Mouse (Mus musculus): ENCODE results near the gene Vps50. TPM values are rescaled to one million over a fixed set of nuclear protein-coding genes. Genes with fewer than 3 reads are reported as not detected.
A peak's percentile ranks its signal among the peaks of the same experiment; 100 is the strongest.
"Not testable (repeated sequence)": the region's sequence is repeated elsewhere in the genome, so short reads cannot be mapped to it uniquely, and the experiment has no call there.

Gene Vps50
- polyA plus RNA-seq, 1 experiment from 2014 or later, result 48.7 TPM

DNA sequence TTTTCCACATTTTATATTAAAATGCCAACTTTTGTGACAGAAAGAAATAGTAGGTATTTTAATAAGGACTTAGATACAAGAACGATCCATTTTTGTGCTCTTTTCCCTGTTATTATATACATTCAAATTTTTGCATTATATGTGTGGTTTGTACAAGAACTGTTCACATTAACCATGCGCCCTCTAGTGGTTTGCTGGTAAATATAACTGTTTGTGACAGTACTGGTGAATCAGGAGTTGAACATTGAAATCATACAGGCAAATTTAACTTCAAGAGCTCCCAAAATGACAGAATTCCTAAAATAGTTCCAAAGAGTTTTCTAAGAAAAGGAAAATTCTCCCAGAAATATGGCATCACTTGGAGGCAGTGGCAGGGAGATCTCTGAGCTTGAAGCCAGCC, 2.0 kb upstream of the Vps50 start:
- Histone ChIP-seq H3K36me3 (no peaks in the 10 kb centered on the region), H3K4me3 (no peak overlapping the region), H3K27me3 (no peaks in the 10 kb centered on the region), H3K27ac (replicated peaks) (no peak overlapping the region), H3K4me2 (no peak overlapping the region), H3K9me3 (no peaks in the 10 kb centered on the region), H3K9ac (no peak overlapping the region), H3K4me1 (replicated peaks) (peaks cover 17% of the 10 kb centered on the region)
- no peak for ATAC-seq (ENCODE audit: low read depth)
- WGBS, result 5% methylated on average over 2 of the region's 2 CpGs

DNA sequence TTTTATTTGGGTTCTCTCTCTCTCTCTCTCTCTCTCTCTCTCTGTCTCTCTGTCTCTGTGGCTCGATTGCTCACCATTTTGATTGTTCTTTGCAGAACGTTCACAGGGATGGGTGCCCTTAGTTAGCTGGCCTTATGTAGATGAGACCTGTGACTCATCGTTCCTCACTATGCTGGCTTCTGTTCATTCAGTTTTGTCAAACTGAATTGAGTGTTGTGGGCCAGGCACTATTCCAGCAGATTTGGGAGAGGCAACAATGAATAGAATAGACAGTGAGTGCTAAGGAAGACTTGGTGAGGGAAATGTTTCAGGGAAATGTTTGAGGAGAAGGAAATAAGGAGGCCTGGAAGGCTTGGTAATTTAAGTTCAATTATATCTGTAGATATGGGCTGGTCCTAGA, 2.1 kb downstream of the Vps50 start:
- Histone ChIP-seq H3K4me1 (replicated peaks) (peaks cover 17% of the 10 kb centered on the region), H3K27ac (replicated peaks) (no peak overlapping the region), H3K27me3 (no peaks in the 10 kb centered on the region), H3K4me2 (no peak overlapping the region), H3K9ac (no peak overlapping the region), H3K9me3 (no peaks in the 10 kb centered on the region), H3K4me3 (no peak overlapping the region), H3K36me3 (no peaks in the 10 kb centered on the region)
- ATAC-seq (ENCODE audit: low read depth), result no peak
- 89% methylated on average over 3 of the region's 3 CpGs for WGBS

DNA sequence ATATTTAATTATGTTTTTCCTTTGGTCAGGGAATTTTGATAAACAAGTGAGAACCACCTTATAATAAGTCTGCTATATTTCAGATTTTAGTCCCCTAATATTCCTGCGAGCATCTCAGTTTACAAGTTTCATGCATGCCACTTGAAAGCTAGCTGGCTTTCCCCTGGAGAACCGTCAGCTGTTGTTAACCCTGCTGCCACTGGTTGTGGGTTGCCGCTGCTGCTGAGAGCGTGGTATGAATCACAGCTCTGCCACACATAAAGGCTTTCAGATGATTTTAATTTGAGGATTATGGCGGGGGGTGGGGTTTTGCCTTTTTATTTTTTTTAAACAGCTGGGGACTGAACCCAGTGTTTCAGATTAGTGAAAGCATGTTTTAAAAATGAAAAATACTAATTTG, 7.1 kb downstream of the Vps50 start:
- no peaks in the 10 kb centered on the region for H3K9me3 ChIP-seq
- no peak overlapping the region for H3K4me2 ChIP-seq
- H3K4me1 ChIP-seq (replicated peaks), result peaks cover 5% of the 10 kb centered on the region
- 68% methylated on average over 5 of the region's 5 CpGs for WGBS
- no peak overlapping the region for H3K27ac ChIP-seq (replicated peaks)
- H3K9ac ChIP-seq, result no peak overlapping the region
- H3K27me3 ChIP-seq, result no peaks in the 10 kb centered on the region
- ATAC-seq (ENCODE audit: low read depth), result no peak
- 0 out of 2 replicates have a peak, but pooled peaks cover 4% of the 10 kb centered on the region for H3K36me3 ChIP-seq
- no peak overlapping the region for H3K4me3 ChIP-seq

DNA sequence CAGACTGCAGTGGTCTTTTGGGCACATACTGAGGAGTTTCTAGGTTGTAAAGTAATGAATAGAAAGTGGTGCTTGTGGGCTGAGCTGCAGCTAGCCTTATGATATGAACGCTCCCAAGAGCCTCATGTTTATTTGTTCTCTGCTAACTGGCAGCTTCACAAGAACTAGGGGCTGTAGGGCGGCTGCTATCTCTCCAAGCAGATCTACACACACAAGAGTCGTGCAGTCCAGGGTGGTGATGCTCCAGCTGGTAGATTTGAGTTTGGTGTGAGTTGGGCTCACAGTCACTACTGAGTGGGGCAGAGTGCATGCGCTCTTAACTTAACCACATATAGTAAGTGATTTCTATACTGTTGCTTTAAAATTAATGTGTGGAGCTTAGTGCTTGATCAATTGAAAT, 8.9 kb downstream of the Vps50 start:
- no peak overlapping the region for H3K4me3 ChIP-seq
- no peaks in the 10 kb centered on the region for H3K27me3 ChIP-seq
- H3K9ac ChIP-seq, result no peak overlapping the region
- H3K36me3 ChIP-seq, result 0 out of 2 replicates have a peak, but pooled peaks cover 4% of the 10 kb centered on the region
- peaks cover 16% of the 10 kb centered on the region for H3K4me1 ChIP-seq (replicated peaks)
- H3K9me3 ChIP-seq, result no peaks in the 10 kb centered on the region
- H3K27ac ChIP-seq (replicated peaks), result no peak overlapping the region
- no peak for ATAC-seq (ENCODE audit: low read depth)
- H3K4me2 ChIP-seq, result no peak overlapping the region
- WGBS, result 90% methylated on average over 4 of the region's 4 CpGs

DNA sequence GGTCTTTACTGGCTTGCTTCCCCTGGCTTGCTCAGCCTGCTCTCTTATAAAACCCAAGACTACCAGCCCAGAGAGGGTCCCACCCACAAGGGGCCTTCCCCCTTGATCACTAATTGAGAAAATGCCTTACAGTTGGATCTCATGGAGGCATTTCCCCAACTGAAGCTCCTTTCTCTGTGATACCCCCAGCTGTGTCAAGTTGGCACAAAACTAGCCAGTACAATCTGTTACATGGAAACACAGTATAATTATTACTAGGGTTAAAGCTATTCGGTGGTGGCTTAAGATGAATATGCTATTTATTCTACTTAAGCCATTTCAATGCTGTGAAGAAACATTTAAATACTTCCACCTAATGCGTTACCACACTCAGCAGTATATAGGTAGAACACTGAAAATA, 10.0 kb downstream of the Vps50 start:
- H3K27ac ChIP-seq (replicated peaks); H3K27me3 ChIP-seq; H3K36me3 ChIP-seq; H3K4me2 ChIP-seq; H3K4me3 ChIP-seq; H3K9ac ChIP-seq; ATAC-seq (ENCODE audit: low read depth); H3K9me3 ChIP-seq: not testable (repeated sequence)
- H3K4me1 ChIP-seq (replicated peaks), result peaks cover 23% of the 10 kb centered on the region
- 85% methylated on average over 2 of the region's 2 CpGs for whole genome bisulfite sequencing

DNA sequence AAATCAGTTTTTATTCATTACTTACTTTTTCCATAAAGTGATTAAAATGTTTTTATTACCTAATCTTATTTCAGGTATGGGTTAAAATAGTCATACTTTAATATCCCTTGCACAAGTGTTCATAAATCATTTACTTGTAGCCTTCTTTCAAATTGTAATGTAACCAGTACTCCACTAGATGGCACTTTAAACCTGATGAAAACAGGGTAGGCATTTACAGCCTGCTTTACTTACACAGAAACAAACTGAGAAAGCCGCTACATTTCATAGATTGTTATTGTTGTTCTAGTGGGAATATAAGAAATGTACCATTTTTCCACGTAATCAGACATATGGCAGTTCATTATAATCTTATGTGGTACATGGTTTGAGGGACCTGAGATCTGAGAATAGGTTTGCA, 11.6 kb downstream of the Vps50 start:
- Histone ChIP-seq H3K4me3 (no peak overlapping the region), H3K27me3 (no peaks in the 10 kb centered on the region), H3K36me3 (0 out of 2 replicates have a peak, but pooled peaks cover 4% of the 10 kb centered on the region), H3K27ac (replicated peaks) (no peak overlapping the region), H3K9ac (no peak overlapping the region), H3K9me3 (no peaks in the 10 kb centered on the region), H3K4me2 (no peak overlapping the region), H3K4me1 (replicated peaks) (peaks cover 25% of the 10 kb centered on the region)
- 0 out of 2 replicates have a peak, but pooled peaks have one; percentile 9 for ATAC-seq (ENCODE audit: low read depth)
- 22% methylated on average over 2 of the region's 2 CpGs for WGBS

DNA sequence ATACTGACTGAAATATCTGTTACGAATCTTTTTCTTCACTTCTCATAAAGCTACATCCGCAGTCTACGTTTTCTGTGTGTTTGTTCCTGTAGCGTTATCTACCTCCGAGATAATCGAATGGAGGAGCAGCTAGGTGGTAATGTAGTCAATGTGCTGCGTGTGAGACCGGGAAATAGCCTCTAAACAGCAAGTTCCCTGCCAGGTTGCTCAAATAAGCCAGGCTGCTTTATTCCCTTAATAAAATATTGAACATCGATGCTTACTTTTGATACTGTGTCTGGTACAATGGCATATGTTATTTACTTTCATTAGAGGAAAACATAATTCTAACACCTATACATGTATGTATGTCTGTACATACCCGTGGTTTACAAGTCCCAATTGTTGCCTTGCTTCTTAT, 12.9 kb downstream of the Vps50 start:
- peak overlapping the region; percentile 54 for H3K9ac ChIP-seq
- 0 out of 2 replicates have a peak, but pooled peaks have one; percentile 15 for ATAC-seq (ENCODE audit: low read depth)
- H3K36me3 ChIP-seq, result 0 out of 2 replicates have a peak, but pooled peaks cover 3% of the 10 kb centered on the region
- no peaks in the 10 kb centered on the region for H3K9me3 ChIP-seq
- no peaks in the 10 kb centered on the region for H3K27me3 ChIP-seq
- peak overlapping the region; percentile 74 for H3K27ac ChIP-seq (replicated peaks)
- H3K4me2 ChIP-seq, result peak overlapping the region; percentile 35
- 68% methylated on average over 10 of the region's 10 CpGs for WGBS
- no peak overlapping the region for H3K4me3 ChIP-seq
- H3K4me1 ChIP-seq (replicated peaks), result peaks cover 25% of the 10 kb centered on the region

DNA sequence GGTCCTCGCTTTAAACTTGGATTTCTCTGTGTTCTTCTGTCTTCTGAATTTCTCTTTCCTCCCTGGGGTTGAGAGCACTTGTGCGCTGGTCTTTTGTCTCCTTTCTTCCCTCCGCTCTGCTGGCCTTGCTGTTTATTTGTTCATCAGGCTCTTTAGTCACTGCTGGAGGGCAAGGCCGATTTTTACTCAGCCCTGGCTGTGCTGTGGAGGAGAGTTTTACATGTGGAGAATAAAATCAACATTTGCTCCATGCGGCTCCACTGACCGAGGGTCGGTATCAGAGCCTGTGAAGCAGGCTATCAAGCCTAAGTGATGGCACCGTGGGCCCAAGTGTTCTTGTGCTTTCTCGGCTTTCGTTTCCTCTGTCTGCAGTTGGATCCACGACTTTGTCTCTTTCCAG, 13.4 kb downstream of the Vps50 start:
- Histone ChIP-seq H3K36me3 (no peaks in the 10 kb centered on the region), H3K9me3 (no peaks in the 10 kb centered on the region), H3K4me2 (peak overlapping the region; percentile 35), H3K4me1 (replicated peaks) (peaks cover 25% of the 10 kb centered on the region), H3K27me3 (no peaks in the 10 kb centered on the region), H3K4me3 (no peak overlapping the region), H3K27ac (replicated peaks) (peak overlapping the region; percentile 74), H3K9ac (peak overlapping the region; percentile 54)
- ATAC-seq (ENCODE audit: low read depth), result peak; percentile 60
- WGBS, result 33% methylated on average over 11 of the region's 11 CpGs

DNA sequence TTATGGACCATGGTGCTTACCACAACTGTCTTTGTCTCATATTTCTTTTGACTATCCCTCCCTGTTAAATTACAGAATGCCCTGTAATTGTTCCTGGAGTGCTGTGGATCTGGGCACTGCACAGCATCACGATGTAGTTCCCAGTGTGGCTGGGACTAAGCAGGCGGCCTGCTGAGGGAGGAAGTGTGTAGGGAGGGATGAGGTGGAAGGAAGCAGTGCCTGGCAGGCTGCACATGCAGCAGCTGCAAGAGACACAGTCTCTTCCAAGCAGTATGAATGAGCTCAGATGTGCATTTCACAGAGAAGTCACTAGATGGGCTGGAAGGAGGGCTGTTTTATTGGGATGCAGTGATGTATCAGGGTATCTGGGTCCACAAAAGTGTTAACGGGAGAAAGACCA, 14.4 kb downstream of the Vps50 start:
- Histone ChIP-seq H3K36me3 (peaks cover 4% of the 10 kb centered on the region; the same call in 1 of the 2 replicates), H3K27me3 (no peaks in the 10 kb centered on the region), H3K9me3 (no peaks in the 10 kb centered on the region), H3K4me3 (no peak overlapping the region), H3K9ac (no peak overlapping the region; the same call in 1 of the 2 replicates), H3K4me1 (replicated peaks) (peaks cover 25% of the 10 kb centered on the region), H3K4me2 (no peak overlapping the region), H3K27ac (replicated peaks) (peak overlapping the region; percentile 38)
- ATAC-seq (ENCODE audit: low read depth), result peak; percentile 75
- WGBS, result 31% methylated on average over 3 of the region's 3 CpGs

DNA sequence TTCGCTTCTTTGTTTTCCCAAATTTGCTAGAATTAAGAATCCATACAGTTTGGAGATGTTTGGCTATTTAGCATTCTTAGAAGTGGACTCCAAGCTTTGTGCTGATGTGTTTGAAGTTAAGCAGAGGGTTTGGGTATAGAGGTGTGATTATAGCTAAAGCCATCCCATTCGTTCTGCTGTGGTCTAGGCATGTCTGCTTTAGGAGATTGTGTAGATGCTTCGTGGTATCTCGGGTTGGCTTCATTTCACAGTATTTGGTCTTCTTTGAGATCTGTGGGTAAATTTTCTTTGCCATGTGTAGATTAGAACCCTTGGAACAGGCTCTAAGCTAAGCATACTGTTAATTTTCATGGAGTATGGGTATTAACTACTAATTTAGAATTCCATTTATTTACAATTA, 30.0 kb downstream of the Vps50 start:
- Histone ChIP-seq H3K27me3 (no peaks in the 10 kb centered on the region), H3K36me3 (0 out of 2 replicates have a peak, but pooled peaks cover 6% of the 10 kb centered on the region), H3K9ac (no peak overlapping the region), H3K4me1 (replicated peaks) (no peaks in the 10 kb centered on the region), H3K9me3 (no peaks in the 10 kb centered on the region), H3K27ac (replicated peaks) (no peak overlapping the region), H3K4me3 (no peak overlapping the region), H3K4me2 (no peak overlapping the region)
- no peak for ATAC-seq (ENCODE audit: low read depth)
- 94% methylated on average over 4 of the region's 4 CpGs for WGBS

DNA sequence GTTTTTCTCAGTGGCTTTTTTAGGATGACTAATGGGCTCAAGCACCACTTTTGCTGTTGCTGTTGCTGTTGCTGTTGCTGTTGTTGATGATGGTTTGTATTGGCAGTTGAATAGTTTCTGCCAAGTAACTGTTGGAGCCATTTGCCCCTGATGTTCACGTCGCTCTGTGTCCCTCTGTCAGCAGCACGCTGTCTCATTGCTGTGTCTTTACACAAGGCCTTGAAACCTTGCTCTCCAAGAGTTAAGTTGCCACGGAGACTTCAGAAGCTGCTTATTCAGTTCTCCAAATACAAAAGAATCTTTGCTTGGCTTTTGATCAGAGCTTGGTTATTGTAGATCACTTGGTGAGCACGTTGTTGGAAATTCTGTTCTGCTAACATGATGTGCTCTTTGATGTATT, 33.3 kb downstream of the Vps50 start:
- Histone ChIP-seq H3K36me3 (0 out of 2 replicates have a peak, but pooled peaks cover 3% of the 10 kb centered on the region), H3K27me3 (no peaks in the 10 kb centered on the region), H3K9ac (no peak overlapping the region), H3K9me3 (no peaks in the 10 kb centered on the region), H3K4me2 (no peak overlapping the region), H3K4me1 (replicated peaks) (no peaks in the 10 kb centered on the region), H3K4me3 (no peak overlapping the region), H3K27ac (replicated peaks) (no peak overlapping the region)
- no peak for ATAC-seq (ENCODE audit: low read depth)
- 14% methylated on average over 5 of the region's 5 CpGs for WGBS

DNA sequence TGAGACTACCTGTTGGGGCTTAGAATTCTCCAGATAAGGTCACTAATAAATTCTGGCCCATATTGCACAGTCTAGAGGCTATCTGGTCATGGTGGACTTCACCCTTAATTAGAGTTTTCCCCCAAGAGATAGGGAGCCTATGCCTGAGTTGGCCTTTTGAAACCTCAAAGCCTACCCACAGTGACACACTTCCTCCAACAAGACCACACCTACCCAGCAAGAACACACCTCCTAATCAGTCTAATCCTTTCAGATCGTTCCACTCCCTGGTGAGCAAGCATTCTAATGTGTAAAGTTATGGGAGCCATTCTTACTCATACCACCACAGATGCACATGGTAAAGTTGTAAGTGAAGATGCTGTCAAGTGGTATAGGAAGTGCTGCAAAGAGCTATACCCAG, 37.9 kb downstream of the Vps50 start:
- H3K4me2 ChIP-seq, result no peak overlapping the region
- H3K27ac ChIP-seq (replicated peaks), result no peak overlapping the region
- 0 out of 2 replicates have a peak, but pooled peaks cover 6% of the 10 kb centered on the region for H3K36me3 ChIP-seq
- ATAC-seq (ENCODE audit: low read depth), result no peak
- no peaks in the 10 kb centered on the region for H3K9me3 ChIP-seq
- no peaks in the 10 kb centered on the region for H3K27me3 ChIP-seq
- H3K4me3 ChIP-seq, result no peak overlapping the region
- WGBS, result 82% methylated on average over 1 of the region's 1 CpGs
- H3K9ac ChIP-seq, result no peak overlapping the region
- H3K4me1 ChIP-seq (replicated peaks), result no peaks in the 10 kb centered on the region

DNA sequence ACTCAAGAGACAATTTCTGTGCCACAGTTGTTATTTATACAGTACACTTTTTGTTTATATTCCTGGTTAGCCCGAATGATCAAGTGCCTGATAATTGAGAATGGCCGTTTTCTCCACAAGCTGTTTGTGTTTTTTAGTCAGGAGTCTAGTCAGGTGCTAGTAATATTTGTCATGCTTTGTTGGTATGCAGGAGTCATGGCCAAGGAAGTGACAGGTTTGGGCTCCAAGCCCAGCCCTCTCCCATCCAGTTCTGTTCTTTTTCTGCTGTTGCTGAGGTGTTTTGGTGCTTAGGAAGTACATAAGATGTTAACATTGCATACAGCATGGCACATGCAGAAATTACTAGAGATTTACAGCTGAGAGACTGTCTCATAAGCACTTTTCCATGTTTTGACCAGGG, 41.3 kb downstream of the Vps50 start:
- Histone ChIP-seq H3K4me2 (no peak overlapping the region), H3K27me3 (no peaks in the 10 kb centered on the region), H3K9me3 (no peaks in the 10 kb centered on the region), H3K36me3 (0 out of 2 replicates have a peak, but pooled peaks cover 6% of the 10 kb centered on the region), H3K4me3 (no peak overlapping the region), H3K4me1 (replicated peaks) (no peaks in the 10 kb centered on the region), H3K27ac (replicated peaks) (no peak overlapping the region), H3K9ac (no peak overlapping the region)
- WGBS, result 92% methylated on average over 2 of the region's 2 CpGs
- ATAC-seq (ENCODE audit: low read depth), result no peak

Data from neural tube, embryonic 13.5 days (tissue).